Mouse (Mus musculus) brain, embryonic 14.5 days (tissue): ENCODE results near the gene Cdh1. TPM values are rescaled to one million over a fixed set of nuclear protein-coding genes. Genes with fewer than 3 reads are reported as not detected.
"Not testable (repeated sequence)": the region's sequence is repeated elsewhere in the genome, so short reads cannot be mapped to it uniquely, and the experiment has no call there.

Source experiments
- DNase-seq: peaks from one replicate; pipeline ENCODE4 v3.0.0-alpha.2; 2011; ENCODE audit warnings: low read depth
- CTCF ChIP-seq: fragments of 200-500 bp; IDR thresholded peaks from 2 replicates; pipeline ENCODE4 v1.5.1; 2012; ENCODE audit warnings: inconsistent platforms, mild to moderate bottlenecking, moderate library complexity, borderline replicate concordance; ENCODE audit not compliant: insufficient read depth, insufficient read length; ENCODE audit errors: extremely low read depth
- POLR2A ChIP-seq: fragments of 200-500 bp; IDR thresholded peaks from 2 replicates; pipeline ENCODE4 v1.6.1; 2012; ENCODE audit warnings: mild to moderate bottlenecking, inconsistent platforms, borderline replicate concordance; ENCODE audit not compliant: poor library complexity, insufficient read depth, insufficient read length, severe bottlenecking; ENCODE audit errors: extremely low read depth
- polyA plus RNA-seq: library from polyadenylated mRNA; depleted of rRNA; stranded (reverse); fragments of >200 nt; gene quantifications from 2 replicates; pipeline ENCODE4 v1.2.3, GENCODE M21; 2012; rRNA removed

Cdh1 gene
- 3.1 and 4.3 TPM in 2 replicates for polyA plus RNA-seq

GRCm38 (mm10) chr8:106603131-106603819 is at the start of gene Cdh1:
Gene Cdh1 (plus strand): TSS chr8:106603351.
- no peak for TF ChIP-seq POLR2A
- no peak for TF ChIP-seq CTCF
- peak; percentile 40 for DNase-seq

- no peak for DNase-seq
- TF ChIP-seq POLR2A: no peak
- no peak for TF ChIP-seq CTCF
These were observed 49.1 kb upstream of the Cdh1 start for GRCm38 (mm10) chr8:106554011-106554410.

- TF ChIP-seq POLR2A (no peak), CTCF (no peak)
These were observed 47.0 kb upstream of the Cdh1 start for GRCm38 (mm10) chr8:106556068-106556645.

GRCm38 (mm10) chr8:106559844-106560243 is 43.3 kb upstream of the Cdh1 start:
- no peak for TF ChIP-seq CTCF
- no peak for TF ChIP-seq POLR2A
- no peak for DNase-seq

More at GRCm38 (mm10) chr8:106556068-106556645, 47.0 kb upstream of the Cdh1 start:
- no peak for DNase-seq

- TF ChIP-seq CTCF: peak; percentile 74
- TF ChIP-seq POLR2A: no peak
- peak; percentile 40 for DNase-seq
These were observed 41.9 kb upstream of the Cdh1 start for GRCm38 (mm10) chr8:106561097-106561865.

GRCm38 (mm10) chr8:106563691-106564182 is 39.4 kb upstream of the Cdh1 start:
- DNase-seq: no peak
- TF ChIP-seq POLR2A (no peak), CTCF (no peak)

GRCm38 (mm10) chr8:106569006-106569405 is 34.1 kb upstream of the Cdh1 start:
- DNase-seq: peak; percentile 67

GRCm38 (mm10) chr8:106570386-106570785 is 32.8 kb upstream of the Cdh1 start:
- TF ChIP-seq CTCF (no peak), POLR2A (no peak)
- no peak for DNase-seq

More at GRCm38 (mm10) chr8:106569006-106569405, 34.1 kb upstream of the Cdh1 start:
- TF ChIP-seq POLR2A (no peak), CTCF (no peak)

GRCm38 (mm10) chr8:106571551-106572172 is 31.5 kb upstream of the Cdh1 start:
- TF ChIP-seq POLR2A (no peak), CTCF (no peak)
- DNase-seq: no peak

GRCm38 (mm10) chr8:106572175-106572574 is 31.0 kb upstream of the Cdh1 start:
- not testable (repeated sequence) for DNase-seq

GRCm38 (mm10) chr8:106573168-106573567 is 30.0 kb upstream of the Cdh1 start, which contains the start of gene Gm10073:
Gene Gm10073 (minus strand): TSS chr8:106573461.
- not testable (repeated sequence) for DNase-seq

- DNase-seq: no peak
- no peak for TF ChIP-seq POLR2A
- no peak for TF ChIP-seq CTCF
These were observed 28.9 kb upstream of the Cdh1 start for GRCm38 (mm10) chr8:106574283-106574682.

GRCm38 (mm10) chr8:106576849-106577555 is 26.1 kb upstream of the Cdh1 start:
- DNase-seq: peak; percentile 51

More at GRCm38 (mm10) chr8:106576849-106577555, 26.1 kb upstream of the Cdh1 start:
- no peak for TF ChIP-seq CTCF
- TF ChIP-seq POLR2A: no peak
